Mouse (Mus musculus) kidney, postnatal 0 days (tissue): ENCODE measurements around the gene Mylk. TPM values are rescaled to one million over a fixed set of nuclear protein-coding genes. Genes with fewer than 3 reads are reported as not detected.

Experiments
- ATAC-seq: fragments of 200-750 bp; cut with Nextera tagmentation; replicated peaks from 2 replicates; pipeline ENCODE4 v1.8.0; 2017; ENCODE audit warnings: low read depth, moderate number of reproducible peaks, moderate TSS enrichment, moderate library complexity; ENCODE audit not compliant: low FRiP score
- DNase-seq: peaks from one replicate; pipeline ENCODE4 v3.0.0-alpha.2; 2016; ENCODE audit warnings: low spot score
- H3K27ac ChIP-seq: fragments of 300-500 bp; sonication (generic); 2 replicates; pipeline ENCODE4 v1.5.1; 2014; ENCODE audit warnings: mild to moderate bottlenecking
- H3K27me3 ChIP-seq: fragments of 300-500 bp; sonication (generic); 2 replicates; pipeline ENCODE4 v1.6.1; 2014; ENCODE audit warnings: low read length, mixed read lengths; ENCODE audit not compliant: insufficient read depth
- H3K36me3 ChIP-seq: fragments of 300-500 bp; sonication (generic); 2 replicates; pipeline ENCODE4 v1.6.1; 2014; ENCODE audit warnings: low read length, mixed read lengths; ENCODE audit not compliant: insufficient read depth
- H3K4me1 ChIP-seq: fragments of 300-500 bp; sonication (generic); replicated peaks from 2 replicates; pipeline ENCODE4 v1.6.1; 2014; ENCODE audit warnings: antibody characterized with exemption, low read length, mixed read lengths; ENCODE audit not compliant: insufficient read depth
- H3K4me2 ChIP-seq: fragments of 300-500 bp; sonication (generic); 2 replicates; pipeline ENCODE4 v1.6.1; 2014; ENCODE audit warnings: mild to moderate bottlenecking, low read length, moderate library complexity, mixed read lengths
- H3K4me3 ChIP-seq: fragments of 300-500 bp; sonication (generic); replicated peaks from 2 replicates; pipeline ENCODE4 v1.5.1; 2014; ENCODE audit warnings: low read depth, low read length
- H3K9ac ChIP-seq: fragments of 300-500 bp; sonication (generic); 2 replicates; pipeline ENCODE4 v1.6.1; 2014; ENCODE audit warnings: low read depth, low read length
- H3K9me3 ChIP-seq: fragments of 300-500 bp; sonication (generic); replicated peaks from 2 replicates; pipeline ENCODE4 v1.6.1; 2016; ENCODE audit warnings: low read length, inconsistent platforms, mixed read lengths
- CTCF ChIP-seq: IDR thresholded peaks from 2 replicates; pipeline ENCODE4 v1.5.1; 2016; ENCODE audit warnings: antibody characterized with exemption, low read depth, mild to moderate bottlenecking, moderate library complexity
- WGBS: fragments of 180-500 bp; shearing (Covaris S2); extraction: QIAGEN DNeasy Blood & Tissue Kit; methylation state at CpG from one replicate; pipeline ENCODE4 v1.1.7; 2014; 5-methylcytosine and 5-hydroxymethylcytosine counted together
- polyA plus RNA-seq: library from polyadenylated mRNA; unstranded; fragments of >200 nt; fragmentation: Nextera tagmentation; extraction: Ambion mirVana; gene quantifications from 2 replicates; pipeline ENCODE4 v1.2.1, GENCODE M21; 2015

Gene Mylk
- polyA plus RNA-seq, 1 experiment from 2014 or later, result 68.5 TPM

DNA sequence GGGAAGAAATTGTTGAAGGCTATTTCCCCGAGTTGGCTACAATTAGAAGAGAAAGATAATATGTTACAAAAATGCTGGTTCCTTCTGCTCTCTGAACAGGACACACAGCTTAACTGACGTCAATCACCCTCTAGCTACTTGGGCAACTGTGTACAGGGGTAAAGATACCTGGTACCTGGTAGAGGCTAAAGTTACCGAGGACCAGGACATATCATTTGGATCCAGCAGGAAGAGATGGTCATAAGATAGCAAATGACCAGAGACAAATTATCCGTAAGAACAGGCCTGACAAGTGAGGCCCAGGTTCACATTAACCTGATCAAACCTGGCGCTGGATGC lies 276.9 kb downstream of the Mylk start:
- Histone ChIP-seq H3K27ac (no peak overlapping the region), H3K4me2 (peak overlapping the region; percentile 35), H3K4me1 (no peaks in the 10 kb centered on the region), H3K36me3 (no peaks in the 10 kb centered on the region), H3K4me3 (peak overlapping the region; percentile 88), H3K9ac (no peak overlapping the region), H3K9me3 (no peaks in the 10 kb centered on the region), H3K27me3 (no peaks in the 10 kb centered on the region)
- no peak for DNase-seq
- TF ChIP-seq CTCF, result no peak
- no peak for ATAC-seq
- 46% methylated on average over 5 of the region's 5 CpGs for WGBS

DNA sequence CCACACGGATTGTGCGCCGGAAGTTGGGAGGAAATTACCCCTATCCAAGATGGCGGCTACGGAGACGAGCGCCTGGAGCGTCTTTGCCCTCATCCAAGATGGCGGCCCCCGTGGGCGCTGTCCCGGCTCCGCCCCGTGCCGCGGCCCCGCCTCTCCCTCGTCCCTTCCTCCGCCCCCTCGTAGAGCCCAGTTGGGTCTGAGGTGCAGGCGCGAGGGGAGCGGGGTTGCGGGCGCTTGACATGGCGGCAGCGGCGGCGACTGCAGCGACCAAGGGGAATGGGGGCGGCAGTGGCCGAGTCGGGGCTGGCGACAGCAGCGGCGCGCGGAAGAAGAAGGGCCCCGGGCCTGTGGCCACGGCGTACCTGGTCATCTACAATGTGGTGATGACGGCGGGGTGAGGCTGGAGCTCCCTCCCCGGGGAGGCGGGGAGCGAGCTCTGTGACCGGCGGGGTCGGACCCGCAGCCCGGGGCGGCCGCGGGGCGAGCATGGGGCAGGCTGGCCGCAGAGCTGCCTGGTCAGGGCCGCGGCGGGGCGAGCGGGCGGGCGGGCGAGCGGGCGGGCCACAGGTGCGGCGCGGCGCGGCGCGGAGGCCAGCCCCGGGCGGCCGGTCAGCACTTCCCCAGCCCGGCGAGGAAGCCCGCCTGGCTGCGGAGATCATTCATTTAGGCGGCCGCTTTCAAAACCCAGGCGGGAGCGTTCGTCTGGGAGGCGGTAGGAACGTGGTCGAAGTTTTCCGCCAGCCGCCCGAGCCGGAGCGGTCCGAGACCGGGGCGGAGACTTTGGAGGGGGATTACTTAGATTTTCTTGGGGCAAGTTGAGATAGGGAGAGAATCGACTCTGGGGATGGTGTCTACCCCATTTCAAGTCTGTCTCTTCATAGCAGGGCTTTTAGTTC lies 277.5 kb downstream of the Mylk start, which contains the start of gene Hacd2:
Hacd2 (plus strand) TSS at position 187 of the 896 bp plus-strand sequence.
- TF ChIP-seq CTCF, result no peak
- Histone ChIP-seq H3K4me2 (peak within 1 kb of the TSS; percentile 74), H3K9me3 (no peaks in the 10 kb centered on the region), H3K27ac (peak within 1 kb of the TSS; percentile 88), H3K27me3 (no peaks in the 10 kb centered on the region), H3K4me1 (no peaks in the 10 kb centered on the region), H3K36me3 (no peaks in the 10 kb centered on the region), H3K9ac (peak within 1 kb of the TSS; percentile 84), H3K4me3 (peak within 1 kb of the TSS; percentile 88)
- WGBS, result under 1% methylated on average over 94 of the region's 97 CpGs
- peak; percentile 99 for ATAC-seq
- peak; percentile 97 for DNase-seq

- DNase-seq, result no peak
- TF ChIP-seq CTCF, result no peak
- Histone ChIP-seq H3K36me3 (no peaks in the 10 kb centered on the region), H3K4me1 (no peaks in the 10 kb centered on the region), H3K4me2 (peak overlapping the region; percentile 74), H3K9ac (peak overlapping the region; percentile 84), H3K27me3 (no peaks in the 10 kb centered on the region), H3K9me3 (no peaks in the 10 kb centered on the region), H3K27ac (peak overlapping the region; percentile 88; the same call in 1 of the 2 replicates), H3K4me3 (peak overlapping the region; percentile 88)
- WGBS, result 5% methylated on average over 8 of the region's 8 CpGs
- no peak for ATAC-seq
These were observed 278.2 kb downstream of the Mylk start for GRCm38 (mm10) chr16:35023138-35023735.

DNA sequence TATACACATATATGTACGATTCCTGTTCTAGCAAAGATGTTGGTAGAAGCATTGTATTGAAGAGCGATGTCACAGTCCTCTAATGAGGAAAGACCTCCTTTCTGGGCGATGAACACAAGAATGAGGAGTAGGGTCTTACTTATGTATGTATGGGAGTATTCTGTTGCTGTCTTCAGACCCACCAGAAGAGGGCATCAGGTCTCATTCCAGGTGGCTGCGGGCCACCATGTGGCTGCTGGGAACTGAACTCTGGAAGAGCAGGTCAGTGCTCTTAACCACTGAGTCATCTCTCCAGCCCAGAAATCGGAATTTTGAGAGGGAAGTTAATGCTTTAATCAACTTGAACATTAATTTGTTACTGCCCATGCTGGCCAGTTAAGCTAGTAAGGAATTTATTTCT lies 279.3 kb downstream of the Mylk start:
- ATAC-seq (no peak), DNase-seq (no peak)
- no peak overlapping the region for H3K27ac ChIP-seq
- peak; percentile 42; the same call in 1 of the 2 replicates for TF ChIP-seq CTCF
- H3K4me3 ChIP-seq, result no peak overlapping the region
- 88% methylated on average over 5 of the region's 5 CpGs for WGBS
- no peaks in the 10 kb centered on the region for H3K4me1 ChIP-seq
- H3K36me3 ChIP-seq, result no peaks in the 10 kb centered on the region
- H3K4me2 ChIP-seq, result no peak overlapping the region
- H3K9ac ChIP-seq, result no peak overlapping the region
- H3K9me3 ChIP-seq, result no peaks in the 10 kb centered on the region
- H3K27me3 ChIP-seq, result no peaks in the 10 kb centered on the region

DNA sequence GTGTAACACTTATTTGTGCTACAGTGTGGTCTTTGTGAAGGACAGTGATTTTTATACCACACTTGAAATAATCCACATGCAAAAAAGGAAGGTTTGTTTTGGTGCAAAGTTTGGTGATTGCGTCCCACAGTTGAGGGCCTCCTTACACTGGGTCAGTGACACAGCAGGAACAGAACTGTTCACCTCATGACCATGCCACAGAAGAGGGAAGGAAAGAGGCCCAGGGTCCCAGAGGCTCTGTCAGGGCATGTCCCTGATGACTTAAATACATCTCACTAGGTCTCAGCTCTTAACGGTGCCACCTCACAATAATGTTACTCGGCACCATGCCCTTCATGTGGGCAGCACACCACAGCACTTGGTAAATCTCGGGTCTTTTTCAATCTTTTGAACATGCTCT lies 280.3 kb downstream of the Mylk start:
- H3K4me1 ChIP-seq, result no peaks in the 10 kb centered on the region
- no peak overlapping the region for H3K4me3 ChIP-seq
- WGBS, result 94% methylated on average over 4 of the region's 4 CpGs
- no peak overlapping the region for H3K9ac ChIP-seq
- H3K27me3 ChIP-seq, result no peaks in the 10 kb centered on the region
- DNase-seq, result no peak
- no peaks in the 10 kb centered on the region for H3K9me3 ChIP-seq
- H3K36me3 ChIP-seq, result no peaks in the 10 kb centered on the region
- ATAC-seq, result no peak
- no peak overlapping the region for H3K27ac ChIP-seq
- H3K4me2 ChIP-seq, result no peak overlapping the region
- TF ChIP-seq CTCF, result no peak

DNA sequence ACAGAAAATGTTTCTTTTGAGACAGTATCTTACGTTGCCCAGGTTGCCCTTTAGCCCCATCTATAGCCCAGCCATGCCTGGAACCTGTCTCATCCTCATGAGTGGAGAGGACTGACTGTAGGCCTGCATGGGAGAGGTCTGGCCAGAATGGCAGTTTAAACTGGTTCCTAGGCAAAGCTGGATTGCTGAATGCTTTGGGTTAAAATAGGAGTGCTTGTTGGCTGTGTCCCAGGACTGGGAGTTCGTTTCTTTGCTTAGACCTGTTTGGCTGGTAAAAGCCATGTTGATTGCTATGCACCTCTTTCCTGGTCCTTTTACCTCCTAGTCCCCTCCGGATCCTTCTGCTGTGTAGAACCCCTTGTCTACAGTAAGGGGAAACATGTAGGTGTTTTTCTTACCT lies 288.2 kb downstream of the Mylk start:
- ATAC-seq, result no peak
- Histone ChIP-seq H3K4me2 (no peak overlapping the region), H3K36me3 (no peaks in the 10 kb centered on the region), H3K9ac (no peak overlapping the region), H3K9me3 (no peaks in the 10 kb centered on the region), H3K27ac (no peak overlapping the region), H3K27me3 (no peaks in the 10 kb centered on the region), H3K4me3 (no peak overlapping the region), H3K4me1 (no peaks in the 10 kb centered on the region)
- WGBS, result 61% methylated on average over 3 of the region's 3 CpGs
- no peak for DNase-seq
- no peak for TF ChIP-seq CTCF
